In genomic region chr8:12564307-12564706, GRCm38 (mm10) we compare ENCODE assay signal across 9 mouse cellular contexts. TPM values are rescaled to one million over a fixed set of nuclear protein-coding genes. Genes with fewer than 3 reads are reported as not detected.
DNase-seq lines count a peak whose midpoint lies in the region; ATAC-seq and TF ChIP-seq lines count a peak whose summit lies in the region.
"Had no signal": no experiment of that assay in that cellular context is flagged by ENCODE, and none has a peak within 500 bp of the region (broad histone marks: within the 10 kb centered on the region; RNA-seq: fewer than 3 reads in every experiment).

No protein-coding gene starts in this region.

- H3K9ac ChIP-seq in intestine, postnatal 0 days (ENCODE audit: low read depth, low read length): no peak overlapping the region
- no peak overlapping the region for H3K9ac ChIP-seq in intestine, embryonic 16.5 days (ENCODE audit: low read depth, low read length)
- H3K9ac ChIP-seq in midbrain, embryonic 14.5 days (replicated peaks; ENCODE audit: low read length): no peak overlapping the region
- H3K9ac ChIP-seq: embryonic facial prominence, embryonic 12.5 days had no signal

- TF ChIP-seq CTCF in intestine, postnatal 0 days (IDR thresholded peaks at IDR 0.05; ENCODE audit: low read depth): peak; percentile 90

- H3K4me1 ChIP-seq in intestine, postnatal 0 days (replicated peaks; ENCODE audit: control insufficient read depth, insufficient read depth, low read length): no peaks in the 10 kb centered on the region
- H3K4me1 ChIP-seq in intestine, embryonic 16.5 days (ENCODE audit: control insufficient read depth, insufficient read depth, low read length): no peaks in the 10 kb centered on the region
- H3K4me1 ChIP-seq in forebrain, embryonic 10.5 days: peaks cover 68% of the 10 kb centered on the region
- H3K4me1 ChIP-seq in midbrain, embryonic 14.5 days (ENCODE audit: control insufficient read depth, insufficient read depth, low read length): no peaks in the 10 kb centered on the region
- H3K4me1 ChIP-seq: embryonic facial prominence, embryonic 12.5 days had no signal

- H3K27ac ChIP-seq in intestine, postnatal 0 days (ENCODE audit: low read depth, low read length): no peak overlapping the region
- H3K27ac ChIP-seq in intestine, embryonic 16.5 days (ENCODE audit: low read length): no peak overlapping the region
- no peak overlapping the region; the same call in 1 of the 2 replicates for H3K27ac ChIP-seq in forebrain, embryonic 10.5 days
- no peak overlapping the region for H3K27ac ChIP-seq in midbrain, embryonic 14.5 days (replicated peaks; ENCODE audit: low read depth, low read length)
- H3K27ac ChIP-seq: embryonic facial prominence, embryonic 12.5 days had no signal

- no peak overlapping the region for H3K4me3 ChIP-seq in intestine, postnatal 0 days (ENCODE audit: low read depth, low read length)
- no peak overlapping the region for H3K4me3 ChIP-seq in intestine, embryonic 16.5 days (ENCODE audit: low read length)
- H3K4me3 ChIP-seq in forebrain, embryonic 10.5 days: no peak overlapping the region
- no peak overlapping the region for H3K4me3 ChIP-seq in midbrain, embryonic 14.5 days (replicated peaks; ENCODE audit: low read depth, low read length)
- H3K4me3 ChIP-seq: embryonic facial prominence, embryonic 12.5 days had no signal

- DNase-seq in R1 (ENCODE audit: low read depth, low spot score): peak; percentile 72
- peak; percentile 60 for DNase-seq in forebrain, embryonic 10.5 days (ENCODE audit: extremely low spot score, low spot score)
- peak; percentile 41 to 70 for DNase-seq in kidney, postnatal 36 days
- peak; percentile 90 for DNase-seq in midbrain, embryonic 14.5 days
- DNase-seq in ovary, postnatal 36 days (ENCODE audit: low spot score): no peak
- DNase-seq in spleen, adult 18-20 months: no peak

- no peaks in the 10 kb centered on the region for H3K36me3 ChIP-seq in intestine, postnatal 0 days (ENCODE audit: control insufficient read depth, insufficient read depth)
- no peaks in the 10 kb centered on the region for H3K36me3 ChIP-seq in intestine, embryonic 16.5 days (ENCODE audit: control insufficient read depth, insufficient read depth, low read length)
- H3K36me3 ChIP-seq in forebrain, embryonic 10.5 days (replicated peaks): no peaks in the 10 kb centered on the region
- H3K36me3 ChIP-seq in midbrain, embryonic 14.5 days (ENCODE audit: control insufficient read depth, insufficient read depth, low read length): no peaks in the 10 kb centered on the region
- H3K36me3 ChIP-seq: embryonic facial prominence, embryonic 12.5 days had no signal

- no peak for ATAC-seq in intestine, postnatal 0 days
- ATAC-seq in intestine, embryonic 16.5 days: no peak; the same call in 1 of the 2 replicates
- no peak; the same call in 1 of the 2 replicates for ATAC-seq in midbrain, embryonic 14.5 days (ENCODE audit: low FRiP score, low TSS enrichment)

- H3K27me3 ChIP-seq in intestine, postnatal 0 days (replicated peaks; ENCODE audit: control insufficient read depth, insufficient read depth, low read length): 0 out of 2 replicates have a peak, but pooled peaks cover 5% of the 10 kb centered on the region
- H3K27me3 ChIP-seq in intestine, embryonic 16.5 days (replicated peaks; ENCODE audit: control insufficient read depth, insufficient read depth, low read length): peaks cover 5% of the 10 kb centered on the region; the same call in 1 of the 2 replicates
- peaks cover 93% of the 10 kb centered on the region for H3K27me3 ChIP-seq in forebrain, embryonic 10.5 days (ENCODE audit: poor library complexity, severe bottlenecking)
- H3K27me3 ChIP-seq in midbrain, embryonic 14.5 days (ENCODE audit: control insufficient read depth, insufficient read depth, low read length): peaks cover 29% of the 10 kb centered on the region; the same call in 1 of the 2 replicates

- 3% methylated on average over 4 of the region's 4 CpGs for WGBS in intestine, postnatal 0 days
- 7% methylated on average over 4 of the region's 4 CpGs for WGBS in intestine, embryonic 16.5 days
- 4% methylated on average over 4 of the region's 4 CpGs for WGBS in forebrain, embryonic 10.5 days
- WGBS in midbrain, embryonic 14.5 days: 4% methylated on average over 4 of the region's 4 CpGs

- H3K4me2 ChIP-seq in intestine, postnatal 0 days (replicated peaks; ENCODE audit: low read depth): no peak overlapping the region
- no peak overlapping the region for H3K4me2 ChIP-seq in intestine, embryonic 16.5 days (ENCODE audit: low read depth, low read length)
- no peak overlapping the region for H3K4me2 ChIP-seq in midbrain, embryonic 14.5 days (ENCODE audit: low read length)
- H3K4me2 ChIP-seq: embryonic facial prominence, embryonic 12.5 days had no signal

- no peaks in the 10 kb centered on the region for H3K9me3 ChIP-seq in intestine, postnatal 0 days (ENCODE audit: control insufficient read depth)
- H3K9me3 ChIP-seq in intestine, embryonic 16.5 days (ENCODE audit: control insufficient read depth, low read length): no peaks in the 10 kb centered on the region
- no peaks in the 10 kb centered on the region for H3K9me3 ChIP-seq in forebrain, embryonic 10.5 days
- H3K9me3 ChIP-seq in midbrain, embryonic 14.5 days (ENCODE audit: control insufficient read depth, low read length): no peaks in the 10 kb centered on the region
- H3K9me3 ChIP-seq: embryonic facial prominence, embryonic 12.5 days had no signal

RNA-seq across cellular contexts. Expression of gene Spaca7, which starts 8.5 kb away (rescaled TPM):
- polyA plus RNA-seq in intestine, postnatal 0 days (2015; fragmentation: Nextera tagmentation; extraction: Ambion mirVana): 0.29 and 0.50 TPM in 2 replicates
- polyA plus RNA-seq in intestine, embryonic 16.5 days (2015; fragmentation: Nextera tagmentation; extraction: Ambion mirVana): not detected in 2 replicates
- polyA plus RNA-seq in forebrain, embryonic 10.5 days (2016; fragmentation: Nextera tagmentation; extraction: Ambion mirVana): not detected in 2 replicates
- not detected in 2 replicates for polyA plus RNA-seq in midbrain, embryonic 14.5 days (2014; fragmentation: Nextera tagmentation; extraction: Ambion mirVana)
- polyA plus RNA-seq: embryonic facial prominence, embryonic 12.5 days had no signal

Comparison
In these comparisons a context has a peak if more than half of its experiments do, and no peak if none do; other contexts are left out.
1. DNase-seq: peak in R1 (single experiment), forebrain, embryonic 10.5 days (single experiment), kidney, postnatal 36 days (2 of 2) and midbrain, embryonic 14.5 days (single experiment); none in ovary, postnatal 36 days (single experiment) and spleen, adult 18-20 months (0 of 2).